Mouse (Mus musculus): ENCODE data around the gene Sh3rf1. TPM values are rescaled to one million over a fixed set of nuclear protein-coding genes. Genes with fewer than 3 reads are reported as not detected.
A peak's percentile ranks its signal among the peaks of the same experiment; 100 is the strongest.

Gene Sh3rf1
- polyA plus RNA-seq, 1 experiment from 2014 or later, result 8.6 TPM

- Histone ChIP-seq H3K27me3 (ENCODE audit: control insufficient read depth, insufficient read depth, low read length) (no peaks in the 10 kb centered on the region), H3K36me3 (ENCODE audit: control insufficient read depth, insufficient read depth, low read length) (no peaks in the 10 kb centered on the region), H3K4me1 (ENCODE audit: control insufficient read depth, insufficient read depth, low read length) (no peaks in the 10 kb centered on the region), H3K9me3 (ENCODE audit: control insufficient read depth, low read length) (no peaks in the 10 kb centered on the region), H3K4me2 (ENCODE audit: low read depth, severe bottlenecking) (no peak overlapping the region), H3K4me3 (ENCODE audit: low read depth, low read length) (no peak overlapping the region), H3K9ac (ENCODE audit: low read length) (no peak overlapping the region), H3K27ac (replicated peaks; ENCODE audit: low read depth, low read length) (no peak overlapping the region)
- ATAC-seq (ENCODE audit: insufficient number of reproducible peaks, low FRiP score, low TSS enrichment, low read depth), result no peak
- peak; percentile 34 for DNase-seq (ENCODE audit: low spot score)
- WGBS, result 48% methylated on average over 11 of the region's 11 CpGs
Measured at GRCm38 (mm10) chr8:61421606-61422005, 197.9 kb downstream of the Sh3rf1 start.

GRCm38 (mm10) chr8:61425125-61425524 is 201.5 kb downstream of the Sh3rf1 start:
- no peak overlapping the region for H3K4me2 ChIP-seq (ENCODE audit: low read depth, severe bottlenecking)
- no peaks in the 10 kb centered on the region for H3K9me3 ChIP-seq (ENCODE audit: control insufficient read depth, low read length)
- ATAC-seq (ENCODE audit: insufficient number of reproducible peaks, low FRiP score, low TSS enrichment, low read depth) (no peak), DNase-seq (ENCODE audit: low spot score) (no peak)
- no peaks in the 10 kb centered on the region for H3K27me3 ChIP-seq (ENCODE audit: control insufficient read depth, insufficient read depth, low read length)
- no peak overlapping the region for H3K4me3 ChIP-seq (ENCODE audit: low read depth, low read length)
- H3K4me1 ChIP-seq (ENCODE audit: control insufficient read depth, insufficient read depth, low read length), result no peaks in the 10 kb centered on the region
- H3K9ac ChIP-seq (ENCODE audit: low read length), result no peak overlapping the region
- no peaks in the 10 kb centered on the region for H3K36me3 ChIP-seq (ENCODE audit: control insufficient read depth, insufficient read depth, low read length)
- no peak overlapping the region for H3K27ac ChIP-seq (replicated peaks; ENCODE audit: low read depth, low read length)

GRCm38 (mm10) chr8:61426072-61426471 is 202.4 kb downstream of the Sh3rf1 start:
- H3K9me3 ChIP-seq (ENCODE audit: control insufficient read depth, low read length), result no peaks in the 10 kb centered on the region
- no peak overlapping the region for H3K4me2 ChIP-seq (ENCODE audit: low read depth, severe bottlenecking)
- H3K27ac ChIP-seq (replicated peaks; ENCODE audit: low read depth, low read length), result no peak overlapping the region
- H3K4me3 ChIP-seq (ENCODE audit: low read depth, low read length), result no peak overlapping the region
- no peak overlapping the region for H3K9ac ChIP-seq (ENCODE audit: low read length)
- no peaks in the 10 kb centered on the region for H3K27me3 ChIP-seq (ENCODE audit: control insufficient read depth, insufficient read depth, low read length)
- no peaks in the 10 kb centered on the region for H3K4me1 ChIP-seq (ENCODE audit: control insufficient read depth, insufficient read depth, low read length)
- H3K36me3 ChIP-seq (ENCODE audit: control insufficient read depth, insufficient read depth, low read length), result no peaks in the 10 kb centered on the region
- WGBS, result 91% methylated on average over 5 of the region's 5 CpGs
- ATAC-seq (ENCODE audit: insufficient number of reproducible peaks, low FRiP score, low TSS enrichment, low read depth) (no peak), DNase-seq (ENCODE audit: low spot score) (no peak)

- H3K27ac ChIP-seq (replicated peaks; ENCODE audit: low read depth, low read length), result no peak overlapping the region
- no peaks in the 10 kb centered on the region for H3K27me3 ChIP-seq (ENCODE audit: control insufficient read depth, insufficient read depth, low read length)
- 68% methylated on average over 5 of the region's 5 CpGs for WGBS
- no peak overlapping the region for H3K9ac ChIP-seq (ENCODE audit: low read length)
- ATAC-seq (ENCODE audit: insufficient number of reproducible peaks, low FRiP score, low TSS enrichment, low read depth) (no peak), DNase-seq (ENCODE audit: low spot score) (no peak)
- no peaks in the 10 kb centered on the region for H3K36me3 ChIP-seq (ENCODE audit: control insufficient read depth, insufficient read depth, low read length)
- no peaks in the 10 kb centered on the region for H3K9me3 ChIP-seq (ENCODE audit: control insufficient read depth, low read length)
- no peak overlapping the region for H3K4me3 ChIP-seq (ENCODE audit: low read depth, low read length)
- H3K4me2 ChIP-seq (ENCODE audit: low read depth, severe bottlenecking), result no peak overlapping the region
- H3K4me1 ChIP-seq (ENCODE audit: control insufficient read depth, insufficient read depth, low read length), result no peaks in the 10 kb centered on the region
Measured at GRCm38 (mm10) chr8:61426671-61427070, 203.0 kb downstream of the Sh3rf1 start.

GRCm38 (mm10) chr8:61427916-61428681 is 204.4 kb downstream of the Sh3rf1 start:
- no peak overlapping the region for H3K4me2 ChIP-seq (ENCODE audit: low read depth, severe bottlenecking)
- H3K4me1 ChIP-seq (ENCODE audit: control insufficient read depth, insufficient read depth, low read length), result no peaks in the 10 kb centered on the region
- H3K27me3 ChIP-seq (ENCODE audit: control insufficient read depth, insufficient read depth, low read length), result no peaks in the 10 kb centered on the region
- no peak overlapping the region for H3K4me3 ChIP-seq (ENCODE audit: low read depth, low read length)
- H3K27ac ChIP-seq (replicated peaks; ENCODE audit: low read depth, low read length), result no peak overlapping the region
- H3K9ac ChIP-seq (ENCODE audit: low read length), result no peak overlapping the region
- no peaks in the 10 kb centered on the region for H3K36me3 ChIP-seq (ENCODE audit: control insufficient read depth, insufficient read depth, low read length)
- ATAC-seq (ENCODE audit: insufficient number of reproducible peaks, low FRiP score, low TSS enrichment, low read depth), result no peak
- DNase-seq (ENCODE audit: low spot score), result no peak
- no peaks in the 10 kb centered on the region for H3K9me3 ChIP-seq (ENCODE audit: control insufficient read depth, low read length)
- WGBS, result 80% methylated on average over 8 of the region's 8 CpGs

GRCm38 (mm10) chr8:61428821-61429482 is 205.3 kb downstream of the Sh3rf1 start:
- Histone ChIP-seq H3K9ac (ENCODE audit: low read length) (no peak overlapping the region), H3K4me2 (ENCODE audit: low read depth, severe bottlenecking) (no peak overlapping the region), H3K4me3 (ENCODE audit: low read depth, low read length) (no peak overlapping the region), H3K27me3 (ENCODE audit: control insufficient read depth, insufficient read depth, low read length) (no peaks in the 10 kb centered on the region), H3K36me3 (ENCODE audit: control insufficient read depth, insufficient read depth, low read length) (no peaks in the 10 kb centered on the region), H3K9me3 (ENCODE audit: control insufficient read depth, low read length) (no peaks in the 10 kb centered on the region), H3K27ac (replicated peaks; ENCODE audit: low read depth, low read length) (no peak overlapping the region), H3K4me1 (ENCODE audit: control insufficient read depth, insufficient read depth, low read length) (no peaks in the 10 kb centered on the region)
- DNase-seq (ENCODE audit: low spot score) (no peak), ATAC-seq (ENCODE audit: insufficient number of reproducible peaks, low FRiP score, low TSS enrichment, low read depth) (no peak)
- WGBS, result 79% methylated on average over 4 of the region's 4 CpGs

- 88% methylated on average over 5 of the region's 5 CpGs for WGBS
- ATAC-seq (ENCODE audit: insufficient number of reproducible peaks, low FRiP score, low TSS enrichment, low read depth) (no peak), DNase-seq (ENCODE audit: low spot score) (no peak)
- Histone ChIP-seq H3K4me3 (ENCODE audit: low read depth, low read length) (no peak overlapping the region), H3K9me3 (ENCODE audit: control insufficient read depth, low read length) (no peaks in the 10 kb centered on the region), H3K9ac (ENCODE audit: low read length) (no peak overlapping the region), H3K4me2 (ENCODE audit: low read depth, severe bottlenecking) (no peak overlapping the region), H3K4me1 (ENCODE audit: control insufficient read depth, insufficient read depth, low read length) (no peaks in the 10 kb centered on the region), H3K27ac (replicated peaks; ENCODE audit: low read depth, low read length) (no peak overlapping the region), H3K36me3 (ENCODE audit: control insufficient read depth, insufficient read depth, low read length) (no peaks in the 10 kb centered on the region), H3K27me3 (ENCODE audit: control insufficient read depth, insufficient read depth, low read length) (no peaks in the 10 kb centered on the region)
Measured at GRCm38 (mm10) chr8:61435481-61435880, 211.8 kb downstream of the Sh3rf1 start.

- no peak for DNase-seq (ENCODE audit: low spot score)
- H3K4me2 ChIP-seq (ENCODE audit: low read depth, severe bottlenecking), result no peak overlapping the region
- H3K27me3 ChIP-seq (ENCODE audit: control insufficient read depth, insufficient read depth, low read length), result no peaks in the 10 kb centered on the region
- H3K4me1 ChIP-seq (ENCODE audit: control insufficient read depth, insufficient read depth, low read length), result no peaks in the 10 kb centered on the region
- ATAC-seq (ENCODE audit: insufficient number of reproducible peaks, low FRiP score, low TSS enrichment, low read depth), result no peak
- WGBS, result 74% methylated on average over 3 of the region's 3 CpGs
- no peak overlapping the region for H3K4me3 ChIP-seq (ENCODE audit: low read depth, low read length)
- no peak overlapping the region for H3K27ac ChIP-seq (replicated peaks; ENCODE audit: low read depth, low read length)
- H3K9ac ChIP-seq (ENCODE audit: low read length), result no peak overlapping the region
- no peaks in the 10 kb centered on the region for H3K36me3 ChIP-seq (ENCODE audit: control insufficient read depth, insufficient read depth, low read length)
- no peaks in the 10 kb centered on the region for H3K9me3 ChIP-seq (ENCODE audit: control insufficient read depth, low read length)
Measured at GRCm38 (mm10) chr8:61436147-61436546, 212.5 kb downstream of the Sh3rf1 start.

All from limb, embryonic 11.5 days (tissue).